Mouse (Mus musculus) lung, embryonic 16.5 days (tissue): Measurements from ENCODE around the gene Usp29. TPM values are rescaled to one million over a fixed set of nuclear protein-coding genes. Genes with fewer than 3 reads are reported as not detected.
"Not testable (repeated sequence)": the region's sequence is repeated elsewhere in the genome, so short reads cannot be mapped to it uniquely, and the experiment has no call there.

Source experiments
- ATAC-seq: fragments of 200-750 bp; cut with Nextera tagmentation; 2 replicates; pipeline ENCODE4 v1.8.0; 2017; ENCODE audit warnings: low read depth, mild to moderate bottlenecking, moderate library complexity
- H3K27ac ChIP-seq: fragments of 300-500 bp; sonication (generic); 2 replicates; pipeline ENCODE4 v1.5.1; 2014; ENCODE audit warnings: mild to moderate bottlenecking, control low read depth, low read length
- H3K27me3 ChIP-seq: fragments of 300-500 bp; sonication (generic); 2 replicates; pipeline ENCODE4 v1.6.1; 2014; ENCODE audit warnings: low read depth, low read length, mixed read lengths; ENCODE audit not compliant: control insufficient read depth, insufficient read depth
- H3K36me3 ChIP-seq: fragments of 300-500 bp; sonication (generic); 2 replicates; pipeline ENCODE4 v1.6.1; 2014; ENCODE audit warnings: low read length; ENCODE audit not compliant: control insufficient read depth, insufficient read depth
- H3K4me1 ChIP-seq: fragments of 300-500 bp; sonication (generic); replicated peaks from 2 replicates; pipeline ENCODE4 v1.6.1; 2014; ENCODE audit warnings: low read length, mixed read lengths; ENCODE audit not compliant: control insufficient read depth, insufficient read depth
- H3K4me2 ChIP-seq: fragments of 300-500 bp; sonication (generic); 2 replicates; pipeline ENCODE4 v1.6.1; 2014; ENCODE audit warnings: low read depth, low read length, control low read depth
- H3K4me3 ChIP-seq: fragments of 300-500 bp; sonication (generic); 2 replicates; pipeline ENCODE4 v1.5.1; 2014; ENCODE audit warnings: mild to moderate bottlenecking, low read length, control low read depth
- H3K9ac ChIP-seq: fragments of 300-500 bp; sonication (generic); 2 replicates; pipeline ENCODE4 v1.6.1; 2014; ENCODE audit warnings: low read length, control low read depth
- H3K9me3 ChIP-seq: fragments of 300-500 bp; sonication (generic); 2 replicates; pipeline ENCODE4 v1.6.1; 2016; ENCODE audit warnings: low read length; ENCODE audit not compliant: control insufficient read depth
- WGBS: fragments of 180-500 bp; shearing (Covaris S2); extraction: QIAGEN DNeasy Blood & Tissue Kit; methylation state at CpG from one replicate; pipeline ENCODE4 v1.1.7; 2014; 5-methylcytosine and 5-hydroxymethylcytosine counted together
- polyA plus RNA-seq: library from polyadenylated mRNA; unstranded; fragments of >200 nt; fragmentation: Nextera tagmentation; extraction: Ambion mirVana; gene quantifications from 2 replicates; pipeline ENCODE4 v1.2.1, GENCODE M21; 2015

The Usp29 gene
- polyA plus RNA-seq, 1 experiment from 2014 or later, result 5.1 TPM

DNA sequence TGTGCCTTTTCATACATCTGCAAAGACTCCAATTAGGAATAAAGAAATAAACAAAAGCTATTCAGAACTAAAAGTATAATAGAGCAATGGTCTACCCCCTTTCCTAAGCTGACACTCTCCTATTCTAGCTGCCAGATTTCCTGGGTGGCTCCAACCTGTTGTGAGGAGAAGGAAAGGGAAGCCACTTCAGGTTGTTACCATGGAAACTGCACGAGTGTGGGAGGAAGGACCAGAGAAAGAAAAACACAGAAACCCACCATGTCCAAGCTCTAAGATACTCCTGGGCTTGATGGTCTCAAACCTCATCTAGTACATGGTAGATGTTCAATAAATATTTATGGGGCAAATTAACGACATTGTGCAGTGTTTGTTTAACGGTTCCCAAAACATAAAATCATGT, 160.8 kb downstream of the Usp29 start:
- WGBS, result 55% methylated on average over 3 of the region's 3 CpGs
- Histone ChIP-seq H3K27ac (no peak overlapping the region), H3K9me3 (no peaks in the 10 kb centered on the region), H3K27me3 (no peaks in the 10 kb centered on the region), H3K4me3 (no peak overlapping the region), H3K4me2 (no peak overlapping the region), H3K4me1 (no peaks in the 10 kb centered on the region; the same call in 1 of the 2 replicates), H3K36me3 (no peaks in the 10 kb centered on the region), H3K9ac (no peak overlapping the region)
- 0 out of 2 replicates have a peak, but pooled peaks have one; percentile 45 for ATAC-seq

- H3K9me3 ChIP-seq, H3K9ac ChIP-seq, H3K27me3 ChIP-seq, H3K4me1 ChIP-seq, ATAC-seq, H3K4me2 ChIP-seq, H3K27ac ChIP-seq, H3K36me3 ChIP-seq, H3K4me3 ChIP-seq: not testable (repeated sequence)
- WGBS, result 12% methylated on average over 4 of the region's 4 CpGs
Observed at GRCm38 (mm10) chr7:6897021-6897420, 166.6 kb downstream of the Usp29 start.

- Histone ChIP-seq H3K9me3 (no peaks in the 10 kb centered on the region), H3K27me3 (no peaks in the 10 kb centered on the region), H3K36me3 (no peaks in the 10 kb centered on the region), H3K4me1 (no peaks in the 10 kb centered on the region; the same call in 1 of the 2 replicates), H3K9ac (no peak overlapping the region), H3K27ac (no peak overlapping the region), H3K4me3 (no peak overlapping the region), H3K4me2 (no peak overlapping the region)
- ATAC-seq, result no peak
- 90% methylated on average over 7 of the region's 7 CpGs for WGBS
Observed at GRCm38 (mm10) chr7:6900672-6901071, 170.3 kb downstream of the Usp29 start.

DNA sequence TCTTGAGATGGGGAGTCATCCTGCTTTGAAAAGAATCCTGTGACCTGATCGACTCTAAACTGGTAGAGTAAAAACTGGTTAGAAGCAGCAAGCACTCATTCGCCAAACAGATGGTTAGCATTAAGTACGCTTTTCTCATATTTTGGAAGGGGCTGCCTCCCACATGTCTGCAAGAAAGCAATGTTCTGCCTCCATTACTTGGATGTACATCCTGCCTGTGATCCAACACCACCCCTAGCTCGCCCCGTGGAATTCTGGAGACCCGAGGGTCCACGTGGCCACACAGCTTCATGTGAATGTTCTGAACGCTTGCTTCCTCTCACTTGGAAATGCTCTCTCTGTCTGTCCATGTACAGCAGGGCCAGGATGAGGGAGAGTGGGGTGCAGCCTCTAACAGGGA, 173.1 kb downstream of the Usp29 start:
- Histone ChIP-seq H3K4me1 (no peaks in the 10 kb centered on the region; the same call in 1 of the 2 replicates), H3K27ac (no peak overlapping the region; the same call in none of the 2 replicates), H3K36me3 (no peaks in the 10 kb centered on the region), H3K9me3 (no peaks in the 10 kb centered on the region), H3K9ac (no peak overlapping the region), H3K4me3 (no peak overlapping the region), H3K27me3 (no peaks in the 10 kb centered on the region), H3K4me2 (no peak overlapping the region)
- ATAC-seq, result peak; percentile 59
- WGBS, result 57% methylated on average over 8 of the region's 8 CpGs

GRCm38 (mm10) chr7:6910527-6910926, 180.1 kb downstream of the Usp29 start:
- 11% methylated on average over 7 of the region's 7 CpGs for WGBS
- H3K27me3 ChIP-seq, result no peaks in the 10 kb centered on the region
- H3K36me3 ChIP-seq, result no peaks in the 10 kb centered on the region
- peak overlapping the region; percentile 81 for H3K27ac ChIP-seq
- H3K4me1 ChIP-seq, result peaks cover 35% of the 10 kb centered on the region
- no peaks in the 10 kb centered on the region for H3K9me3 ChIP-seq
- H3K9ac ChIP-seq, result no peak overlapping the region
- no peak overlapping the region for H3K4me3 ChIP-seq
- no peak overlapping the region for H3K4me2 ChIP-seq
- no peak for ATAC-seq

GRCm38 (mm10) chr7:6911731-6912130, 181.4 kb downstream of the Usp29 start:
- Histone ChIP-seq H3K9ac (no peak overlapping the region), H3K4me3 (no peak overlapping the region), H3K4me2 (no peak overlapping the region), H3K27ac (peak overlapping the region; percentile 81), H3K4me1 (peaks cover 35% of the 10 kb centered on the region), H3K36me3 (no peaks in the 10 kb centered on the region), H3K9me3 (no peaks in the 10 kb centered on the region), H3K27me3 (no peaks in the 10 kb centered on the region)
- peak; percentile 86 for ATAC-seq
- WGBS, result 26% methylated on average over 5 of the region's 5 CpGs

DNA sequence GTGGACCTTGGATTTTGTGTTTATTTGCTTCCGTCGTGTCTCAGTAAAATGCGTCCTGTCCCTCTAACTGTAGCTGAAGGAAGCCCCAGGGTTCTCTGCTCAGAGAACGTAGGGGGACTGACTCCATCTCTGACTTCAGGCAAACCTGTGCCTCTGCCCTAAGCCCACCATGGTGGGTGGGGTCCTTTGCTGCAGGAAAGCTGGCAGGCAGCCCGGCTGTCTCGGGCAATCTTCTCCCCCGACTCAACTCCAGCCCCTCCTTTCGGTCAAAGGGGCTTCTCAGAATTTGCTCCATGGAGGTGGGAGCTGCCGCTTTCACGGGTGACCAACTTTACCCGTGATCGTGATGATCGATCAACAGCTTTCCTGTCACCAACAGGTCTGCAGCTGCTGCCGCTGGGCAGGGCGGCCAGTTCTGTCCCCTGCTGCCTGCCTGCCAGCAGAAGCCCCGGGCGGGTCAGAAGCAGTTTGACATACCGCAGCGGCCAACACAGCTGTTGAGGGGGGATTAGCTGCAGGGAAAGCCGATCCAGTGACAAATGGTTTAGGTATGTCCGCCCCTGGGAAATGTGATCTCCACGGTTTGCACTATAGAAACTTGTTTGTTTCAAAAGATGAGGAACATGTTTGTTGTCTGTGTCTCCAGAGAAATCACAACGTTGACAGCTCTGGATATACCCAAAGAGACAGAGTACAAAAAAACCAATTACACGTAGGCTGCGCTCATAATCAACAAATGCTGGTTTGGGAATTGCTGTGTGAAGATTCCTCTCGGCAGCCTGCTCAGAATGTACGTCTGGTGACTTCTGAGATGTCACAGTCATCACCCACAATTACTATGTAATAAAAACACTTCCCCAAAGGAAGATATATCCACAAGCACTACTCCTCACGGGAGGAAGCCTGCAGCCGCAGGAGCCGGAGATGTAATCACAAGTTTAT, 183.3 kb downstream of the Usp29 start:
- peak overlapping the region; percentile 70 for H3K9ac ChIP-seq
- WGBS, result 10% methylated on average over 30 of the region's 30 CpGs
- H3K4me1 ChIP-seq, result peaks cover 37% of the 10 kb centered on the region
- H3K4me3 ChIP-seq, result peak overlapping the region; percentile 49
- H3K27me3 ChIP-seq, result no peaks in the 10 kb centered on the region
- H3K36me3 ChIP-seq, result no peaks in the 10 kb centered on the region
- H3K9me3 ChIP-seq, result no peaks in the 10 kb centered on the region
- peak; percentile 48 for ATAC-seq
- peak overlapping the region; percentile 83 for H3K4me2 ChIP-seq
- H3K27ac ChIP-seq, result peak overlapping the region; percentile 65

- no peaks in the 10 kb centered on the region for H3K9me3 ChIP-seq
- no peak overlapping the region for H3K9ac ChIP-seq
- WGBS, result 54% methylated on average over 5 of the region's 5 CpGs
- H3K27ac ChIP-seq, result no peak overlapping the region
- H3K4me1 ChIP-seq, result peaks cover 21% of the 10 kb centered on the region
- no peaks in the 10 kb centered on the region for H3K27me3 ChIP-seq
- no peak for ATAC-seq
- H3K4me2 ChIP-seq, result no peak overlapping the region
- no peak overlapping the region for H3K4me3 ChIP-seq
- no peaks in the 10 kb centered on the region for H3K36me3 ChIP-seq
Observed at GRCm38 (mm10) chr7:6917126-6917525, 186.7 kb downstream of the Usp29 start.

- 5% methylated on average over 10 of the region's 10 CpGs for WGBS
- peak; percentile 74 for ATAC-seq
- Histone ChIP-seq H3K9ac (no peak overlapping the region; the same call in 1 of the 2 replicates), H3K27ac (no peak overlapping the region), H3K36me3 (no peaks in the 10 kb centered on the region), H3K4me2 (no peak overlapping the region), H3K27me3 (no peaks in the 10 kb centered on the region), H3K9me3 (no peaks in the 10 kb centered on the region), H3K4me3 (no peak overlapping the region), H3K4me1 (peaks cover 16% of the 10 kb centered on the region)
Observed at GRCm38 (mm10) chr7:6918267-6918666, 187.9 kb downstream of the Usp29 start.
